Mouse (Mus musculus) MEL (cell line): ENCODE measurements at regions not wholly inside any gene's neighbourhood (a gene's known extent, or its start where the extent isn't known, plus 50 kb on each side); places are given as distances from the start of the nearest gene placed in this dataset.

Source experiments
- DNase-seq: peaks from one replicate; pipeline ENCODE4 v3.0.0; 2011; ENCODE audit warnings: low read depth, low spot score
- H3K27ac ChIP-seq: 2 replicates; pipeline ENCODE4 v1.5.1; 2012; ENCODE audit warnings: low read depth, mild to moderate bottlenecking, control low read depth, low read length, moderate library complexity; ENCODE audit not compliant: control insufficient read depth
- H3K27me3 ChIP-seq, 2 experiments: fragments of 150-350 bp in 1 of 2; sonication (generic) in 1 of 2; 2 replicates each; pipeline ENCODE4 v1.6.1; 2012; ENCODE audit warnings: low read length in 2 of 2, mild to moderate bottlenecking in 2 of 2, improper control_type of control experiment in 1 of 2, moderate library complexity in 1 of 2; ENCODE audit not compliant: insufficient read depth in 2 of 2, control insufficient read depth in 1 of 2
- H3K36me3 ChIP-seq, 2 experiments: 2 replicates each; pipeline ENCODE4 v1.6.1; 2012 to 2014; ENCODE audit warnings: low read length in 2 of 2, improper control_type of control experiment in 1 of 2, inconsistent platforms in 1 of 2, mild to moderate bottlenecking in 1 of 2; ENCODE audit not compliant: insufficient read depth in 2 of 2, control insufficient read depth in 1 of 2
- H3K4me1 ChIP-seq, 2 experiments: fragments of 150-350 bp in 1 of 2; sonication (generic) in 1 of 2; 2 replicates each; pipeline ENCODE4 v1.6.1; 2012; ENCODE audit warnings: low read length in 2 of 2, improper control_type of control experiment in 1 of 2, mild to moderate bottlenecking in 1 of 2; ENCODE audit not compliant: insufficient read depth in 2 of 2, control insufficient read depth in 1 of 2
- H3K4me3 ChIP-seq, 2 experiments: fragments of 150-350 bp in 1 of 2; sonication (generic) in 1 of 2; 2 replicates each; pipeline ENCODE4 v1.5.1; 2012; ENCODE audit warnings: low read depth in 2 of 2, low read length in 2 of 2, mild to moderate bottlenecking in 2 of 2, moderate library complexity in 2 of 2, control low read depth in 1 of 2, improper control_type of control experiment in 1 of 2; ENCODE audit not compliant: control insufficient read depth in 1 of 2, insufficient read depth in 1 of 2
- H3K79me2 ChIP-seq: 2 replicates; pipeline ENCODE4 v1.6.1; 2012; ENCODE audit warnings: mild to moderate bottlenecking, low read length, moderate library complexity; ENCODE audit not compliant: control insufficient read depth, poor library complexity, insufficient read depth
- H3K9ac ChIP-seq: 2 replicates; pipeline ENCODE4 v1.6.1; 2012; ENCODE audit warnings: low read depth, mild to moderate bottlenecking, control low read depth, low read length, moderate library complexity; ENCODE audit not compliant: control insufficient read depth, poor library complexity, severe bottlenecking
- H3K9me3 ChIP-seq: fragments of 150-350 bp; sonication (generic); replicated peaks from 2 replicates; pipeline ENCODE4 v1.6.1; 2012; ENCODE audit warnings: mild to moderate bottlenecking, low read length, improper control_type of control experiment, moderate library complexity; ENCODE audit not compliant: insufficient read depth
- CHD2 ChIP-seq: IDR thresholded peaks from 2 replicates; pipeline ENCODE4 v1.6.1; 2011; ENCODE audit warnings: low read length, improper control_type of control experiment
- CTCF ChIP-seq, 3 experiments: IDR thresholded peaks in 2 of 3; conservative IDR thresholded peaks in 1 of 3; 2 replicates each; pipeline ENCODE4 v1.5.1; 2011 to 2012; ENCODE audit warnings: low read length in 3 of 3, low read depth in 2 of 3, mild to moderate bottlenecking in 2 of 3, improper control_type of control experiment in 1 of 3, inconsistent platforms in 1 of 3, mixed read lengths in 1 of 3, moderate library complexity in 1 of 3; ENCODE audit not compliant: control insufficient read depth in 1 of 3, insufficient read depth in 1 of 3, poor library complexity in 1 of 3, severe bottlenecking in 1 of 3
- GATA1 ChIP-seq: IDR thresholded peaks from 2 replicates; pipeline ENCODE4 v1.6.1; 2011; ENCODE audit warnings: low read depth, low read length, improper control_type of control experiment
- HCFC1 ChIP-seq: IDR thresholded peaks from 2 replicates; pipeline ENCODE4 v1.6.1; 2012; ENCODE audit warnings: low read depth, mild to moderate bottlenecking, inconsistent platforms, low read length, improper control_type of control experiment, moderate library complexity
- MAX ChIP-seq: IDR thresholded peaks from 2 replicates; pipeline ENCODE4 v1.6.1; 2011; ENCODE audit warnings: low read length, improper control_type of control experiment
- MAZ ChIP-seq: IDR thresholded peaks from 2 replicates; pipeline ENCODE4 v1.6.1; 2012; ENCODE audit warnings: low read depth, mild to moderate bottlenecking, inconsistent platforms, low read length, improper control_type of control experiment
- NRF1 ChIP-seq: IDR thresholded peaks from 2 replicates; pipeline ENCODE4 v1.6.1; 2014; ENCODE audit warnings: low read depth, mild to moderate bottlenecking, inconsistent platforms, low read length, improper control_type of control experiment, moderate library complexity; ENCODE audit not compliant: poor library complexity, insufficient read depth, severe bottlenecking
- POLR2AphosphoS2 ChIP-seq: IDR thresholded peaks from 2 replicates; pipeline ENCODE4 v1.6.1; 2011; ENCODE audit warnings: low read length, improper control_type of control experiment
- POLR2AphosphoS5 ChIP-seq: IDR thresholded peaks from 2 replicates; pipeline ENCODE4 v1.6.1; 2012; ENCODE audit warnings: low read depth, borderline replicate concordance, mild to moderate bottlenecking, inconsistent platforms, low read length, moderate library complexity, mixed read lengths
- SMC3 ChIP-seq: IDR thresholded peaks from 2 replicates; pipeline ENCODE4 v1.6.1; 2011; ENCODE audit warnings: low read depth, low read length, improper control_type of control experiment
- TAL1 ChIP-seq: IDR thresholded peaks from 2 replicates; pipeline ENCODE4 v1.6.1; 2012; ENCODE audit warnings: mild to moderate bottlenecking, inconsistent platforms, low read length, moderate library complexity, mixed read lengths
- USF1 ChIP-seq: IDR thresholded peaks from 2 replicates; pipeline ENCODE4 v1.6.1; 2014; ENCODE audit warnings: low read depth, mild to moderate bottlenecking, inconsistent platforms, low read length, improper control_type of control experiment, moderate library complexity
- USF2 ChIP-seq, 2 experiments: IDR thresholded peaks; 2 replicates each; pipeline ENCODE4 v1.6.1; 2011 to 2012; ENCODE audit warnings: improper control_type of control experiment in 2 of 2, low read length in 2 of 2, borderline replicate concordance in 1 of 2, inconsistent platforms in 1 of 2, low read depth in 1 of 2, mild to moderate bottlenecking in 1 of 2; ENCODE audit not compliant: insufficient read depth in 1 of 2
- ZMIZ1 ChIP-seq: IDR thresholded peaks from 2 replicates; pipeline ENCODE4 v1.6.1; 2012; ENCODE audit warnings: low read depth, mild to moderate bottlenecking, inconsistent platforms, low read length, improper control_type of control experiment, moderate library complexity
- ZNF384 ChIP-seq: IDR thresholded peaks from 2 replicates; pipeline ENCODE4 v1.6.1; 2012; ENCODE audit warnings: low read depth, mild to moderate bottlenecking, inconsistent platforms, low read length, improper control_type of control experiment

- no peak overlapping the region for H3K9ac ChIP-seq
- DNase-seq, result no peak
- no peak overlapping the region for H3K4me3 ChIP-seq
- H3K36me3 ChIP-seq, result no peaks in the 10 kb centered on the region
- no peaks in the 10 kb centered on the region for H3K4me1 ChIP-seq
- TF ChIP-seq GATA1, result no peak
- no peak for TF ChIP-seq ZMIZ1
- TF ChIP-seq TAL1, result no peak
- no peak for TF ChIP-seq CHD2
- TF ChIP-seq USF1, result no peak
- no peak overlapping the region for H3K27ac ChIP-seq
- no peaks in the 10 kb centered on the region for H3K9me3 ChIP-seq
- no peaks in the 10 kb centered on the region for H3K27me3 ChIP-seq
- H3K79me2 ChIP-seq, result no peaks in the 10 kb centered on the region
These were observed 571.8 kb downstream of the Trib2 start for GRCm38 (mm10) chr12:15244966-15245365.

- no peak for TF ChIP-seq NRF1
- TF ChIP-seq USF2 (IDR thresholded peaks at IDR 0.05; ENCODE audit: borderline replicate concordance in 1 of 2, insufficient read depth in 1 of 2, low read depth in 1 of 2, low read length in 2 of 2), result no peak
- no peak for TF ChIP-seq MAZ
- TF ChIP-seq ZNF384, result no peak
- TF ChIP-seq MAX, result no peak
- no peak for TF ChIP-seq HCFC1
- TF ChIP-seq, all 39 proteins: peak for 0
- Histone ChIP-seq H3K4me1 (no peaks in the 10 kb centered on the region), H3K4me3 (no peak overlapping the region), H3K36me3 (no peaks in the 10 kb centered on the region), H3K27me3 (no peaks in the 10 kb centered on the region), H3K9ac (no peak overlapping the region), H3K9me3 (no peaks in the 10 kb centered on the region), H3K79me2 (no peaks in the 10 kb centered on the region), H3K27ac (no peak overlapping the region)
- no peak for DNase-seq
These were observed 594.1 kb downstream of the Trib2 start for GRCm38 (mm10) chr12:15222497-15223170.

- Histone ChIP-seq H3K27me3 (no peaks in the 10 kb centered on the region), H3K4me3 (no peak overlapping the region), H3K9me3 (no peaks in the 10 kb centered on the region), H3K79me2 (no peaks in the 10 kb centered on the region), H3K36me3 (no peaks in the 10 kb centered on the region), H3K9ac (no peak overlapping the region), H3K27ac (no peak overlapping the region), H3K4me1 (no peaks in the 10 kb centered on the region)
- no peak for DNase-seq
- no peak for TF ChIP-seq SMC3
- TF ChIP-seq POLR2AphosphoS2, result no peak
- TF ChIP-seq POLR2AphosphoS5, result no peak
- TF ChIP-seq TAL1, result no peak
- TF ChIP-seq CTCF (IDR thresholded peaks at IDR 0.05 in 2 of 3, conservative IDR thresholded peaks at IDR 0.05 in 1 of 3; ENCODE audit: control insufficient read depth in 1 of 3, insufficient read depth in 1 of 3, low read depth in 2 of 3, low read length in 3 of 3, poor library complexity in 1 of 3, severe bottlenecking in 1 of 3), result no peak
- TF ChIP-seq, all 39 proteins: peak for 0
These were observed 598.2 kb downstream of the Trib2 start for GRCm38 (mm10) chr12:15218504-15218903.
